Mouse (Mus musculus) adrenal gland, adult (tissue): ENCODE results near the gene Ddx27.

ENCODE experiments used
- DNase-seq, 2 experiments: peaks; one replicate each; pipeline ENCODE4 v3.0.0; 2022 to 2023; ENCODE audit warnings: low spot score in 1 of 2; ENCODE audit not compliant: inconsistent age in 2 of 2

Gene Ddx27

GRCm38 (mm10) chr2:167019396-167019795 is 4.4 kb downstream of the Ddx27 start:
- DNase-seq: no peak

GRCm38 (mm10) chr2:167028553-167028952 is 13.6 kb downstream of the Ddx27 start:
- DNase-seq: peak in 1 of 2 experiments; percentile 39

GRCm38 (mm10) chr2:167030507-167030906 is 15.5 kb downstream of the Ddx27 start:
- DNase-seq: no peak

GRCm38 (mm10) chr2:167037710-167038109 is 22.7 kb downstream of the Ddx27 start:
- no peak for DNase-seq

GRCm38 (mm10) chr2:167038297-167038696 is 23.3 kb downstream of the Ddx27 start:
- no peak for DNase-seq

GRCm38 (mm10) chr2:167038716-167039115 is 23.7 kb downstream of the Ddx27 start:
- DNase-seq: peak in 1 of 2 experiments; percentile 31

GRCm38 (mm10) chr2:167039386-167039785 is 24.4 kb downstream of the Ddx27 start:
- DNase-seq: peak; percentile 54 to 80

- no peak for DNase-seq
Measured at GRCm38 (mm10) chr2:167043400-167044121, 28.6 kb downstream of the Ddx27 start.

- no peak for DNase-seq
Measured at GRCm38 (mm10) chr2:167048223-167048622, 33.2 kb downstream of the Ddx27 start.

- DNase-seq: peak in 1 of 2 experiments; percentile 47
Measured at GRCm38 (mm10) chr2:167048698-167049358, 33.8 kb downstream of the Ddx27 start.

- DNase-seq: peak in 1 of 2 experiments; percentile 39
Measured at GRCm38 (mm10) chr2:167053127-167053844, 38.3 kb downstream of the Ddx27 start.

- peak; percentile 68 to 76 for DNase-seq
Measured at GRCm38 (mm10) chr2:167055386-167055785, 40.4 kb downstream of the Ddx27 start.

- peak in 1 of 2 experiments; percentile 30 for DNase-seq
Measured at GRCm38 (mm10) chr2:167056210-167056941, 41.4 kb downstream of the Ddx27 start.

GRCm38 (mm10) chr2:167056942-167057323 is 41.9 kb downstream of the Ddx27 start:
- DNase-seq: no peak

GRCm38 (mm10) chr2:167058201-167058600 is 43.2 kb downstream of the Ddx27 start:
- peak in 1 of 2 experiments; percentile 64 for DNase-seq

- DNase-seq: no peak
Measured at GRCm38 (mm10) chr2:167058814-167059387, 43.9 kb downstream of the Ddx27 start.

GRCm38 (mm10) chr2:167059536-167059935 is 44.5 kb downstream of the Ddx27 start:
- DNase-seq: no peak

- DNase-seq: no peak
Measured at GRCm38 (mm10) chr2:167059960-167060359, 45.0 kb downstream of the Ddx27 start.

GRCm38 (mm10) chr2:167060360-167060759 is 45.4 kb downstream of the Ddx27 start:
- DNase-seq: no peak

- DNase-seq: no peak
Measured at GRCm38 (mm10) chr2:167060761-167061160, 45.8 kb downstream of the Ddx27 start.
